Mouse (Mus musculus): Measurements from ENCODE around the gene Tigd4.

GRCm38 (mm10) chr3:84615050-84615855 is 21.9 kb downstream of the Tigd4 start:
- TF ChIP-seq MYOG (IDR thresholded peaks at IDR 0.05; ENCODE audit: control insufficient read depth in 1 of 3, insufficient read depth in 1 of 3, insufficient read length in 2 of 3, low read depth in 2 of 3) (no peak), POLR2A (IDR thresholded peaks at IDR 0.05; ENCODE audit: insufficient read length, low read depth) (no peak), TCF12 (IDR thresholded peaks at IDR 0.05; ENCODE audit: insufficient read depth, poor library complexity, severe bottlenecking) (no peak), TCF3 (IDR thresholded peaks at IDR 0.05; ENCODE audit: insufficient read length, low read depth) (no peak), USF1 (IDR thresholded peaks at IDR 0.05; ENCODE audit: low read depth) (no peak), E2F4 (IDR thresholded peaks at IDR 0.05; ENCODE audit: insufficient read depth) (no peak), POLR2AphosphoS2 (IDR thresholded peaks at IDR 0.05; ENCODE audit: insufficient read length, low read depth) (no peak), MAX (IDR thresholded peaks at IDR 0.05; ENCODE audit: low read depth) (no peak), CEBPB (IDR thresholded peaks at IDR 0.05; ENCODE audit: insufficient read depth, poor library complexity, severe bottlenecking) (no peak), SRF (IDR thresholded peaks at IDR 0.05; ENCODE audit: control insufficient read depth, insufficient read length, low read depth) (no peak), MYOD1 (IDR thresholded peaks at IDR 0.05; ENCODE audit: control insufficient read depth in 1 of 3, insufficient read length in 2 of 3, low read depth in 2 of 3) (no peak)

Data from myocyte (in vitro differentiated cells).